Mouse (Mus musculus): Measurements from ENCODE around the gene Pdzd7.

Gene Pdzd7

DNA sequence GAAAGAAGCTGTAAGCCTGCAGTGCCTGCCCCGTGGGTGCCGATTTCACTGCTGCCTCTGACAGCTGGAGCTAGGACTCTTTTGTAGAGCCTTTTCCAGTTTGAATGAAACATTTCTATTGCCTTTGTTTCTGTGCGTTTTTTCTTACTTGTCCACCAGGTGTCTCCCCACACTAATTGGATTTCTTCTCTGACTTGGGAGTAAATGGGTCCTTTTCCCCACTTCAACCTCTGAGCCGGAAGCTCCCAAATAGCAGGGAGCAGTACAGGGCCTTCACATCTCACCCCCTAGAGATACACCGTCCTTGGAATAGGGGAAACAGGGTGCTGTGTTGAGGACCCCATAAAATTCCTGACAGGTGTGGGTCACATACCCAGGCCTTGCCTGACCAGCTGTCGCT, 32.9 kb downstream of the Pdzd7 start:
- peak in 1 of 2 experiments; percentile 22 for DNase-seq (ENCODE audit: low spot score in 2 of 2)

- DNase-seq (ENCODE audit: low spot score in 2 of 2) = no peak
These were observed 33.3 kb downstream of the Pdzd7 start for GRCm38 (mm10) chr19:45012219-45012618.

- no peak for DNase-seq (ENCODE audit: low spot score in 2 of 2)
These were observed 34.9 kb downstream of the Pdzd7 start for GRCm38 (mm10) chr19:45010646-45011045.

DNA sequence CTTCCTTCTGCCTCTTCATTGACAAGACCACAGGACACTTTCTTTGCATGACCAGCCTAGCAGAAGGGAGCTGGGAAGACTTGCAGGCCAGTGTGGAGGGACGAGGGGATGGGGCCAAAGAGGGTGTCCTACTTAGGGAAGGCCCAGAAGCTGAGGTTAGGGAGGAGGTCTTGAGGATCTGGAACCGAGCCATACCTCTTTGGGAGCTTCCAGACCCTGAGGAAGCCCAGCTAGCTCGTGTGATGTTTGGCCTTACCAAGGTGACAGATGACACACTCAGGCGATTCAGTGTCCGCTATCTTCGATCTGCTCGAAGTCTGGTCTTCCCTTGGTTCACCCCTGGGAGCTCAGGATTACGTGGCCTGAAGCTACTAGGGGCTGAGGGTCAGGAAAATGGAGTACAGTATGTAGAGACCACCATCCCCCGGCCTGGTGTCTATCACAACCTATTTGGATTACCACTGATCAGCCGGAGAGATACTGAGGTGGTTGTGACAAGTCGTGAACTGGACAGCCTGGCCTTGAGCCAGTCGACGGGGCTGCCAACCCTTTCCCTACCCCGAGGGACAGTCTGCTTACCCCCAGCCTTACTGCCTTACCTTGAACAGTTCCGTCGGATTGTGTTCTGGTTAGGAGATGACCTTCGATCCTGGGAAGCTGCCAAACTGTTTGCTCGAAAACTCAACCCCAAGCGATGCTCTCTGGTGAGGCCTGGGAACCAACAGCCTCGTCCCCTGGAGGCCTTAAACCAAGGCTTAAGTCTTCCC, 37.9 kb downstream of the Pdzd7 start:
- DNase-seq (ENCODE audit: low spot score in 2 of 2) = no peak

DNA sequence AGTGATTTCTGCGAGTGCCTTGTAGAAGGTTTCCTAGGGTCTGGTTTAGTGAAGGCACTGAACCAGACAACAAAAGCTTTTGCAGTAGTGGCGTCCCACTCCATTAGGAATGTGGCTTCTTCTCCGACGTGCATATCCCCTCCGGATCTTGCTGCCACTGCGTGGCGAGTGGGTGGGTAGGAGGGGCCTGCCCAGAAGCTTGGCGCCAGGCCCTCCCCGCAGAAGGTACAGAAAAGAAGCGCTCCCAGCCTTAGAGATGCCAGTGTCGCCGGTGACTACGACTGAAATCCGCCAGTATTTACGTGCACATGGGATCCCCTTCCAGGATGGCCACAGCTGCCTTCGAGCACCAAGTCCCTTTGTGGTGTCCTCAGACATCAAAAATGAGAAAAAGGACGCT, 38.5 kb downstream of the Pdzd7 start:
- DNase-seq (ENCODE audit: low spot score in 2 of 2) = no peak

DNA sequence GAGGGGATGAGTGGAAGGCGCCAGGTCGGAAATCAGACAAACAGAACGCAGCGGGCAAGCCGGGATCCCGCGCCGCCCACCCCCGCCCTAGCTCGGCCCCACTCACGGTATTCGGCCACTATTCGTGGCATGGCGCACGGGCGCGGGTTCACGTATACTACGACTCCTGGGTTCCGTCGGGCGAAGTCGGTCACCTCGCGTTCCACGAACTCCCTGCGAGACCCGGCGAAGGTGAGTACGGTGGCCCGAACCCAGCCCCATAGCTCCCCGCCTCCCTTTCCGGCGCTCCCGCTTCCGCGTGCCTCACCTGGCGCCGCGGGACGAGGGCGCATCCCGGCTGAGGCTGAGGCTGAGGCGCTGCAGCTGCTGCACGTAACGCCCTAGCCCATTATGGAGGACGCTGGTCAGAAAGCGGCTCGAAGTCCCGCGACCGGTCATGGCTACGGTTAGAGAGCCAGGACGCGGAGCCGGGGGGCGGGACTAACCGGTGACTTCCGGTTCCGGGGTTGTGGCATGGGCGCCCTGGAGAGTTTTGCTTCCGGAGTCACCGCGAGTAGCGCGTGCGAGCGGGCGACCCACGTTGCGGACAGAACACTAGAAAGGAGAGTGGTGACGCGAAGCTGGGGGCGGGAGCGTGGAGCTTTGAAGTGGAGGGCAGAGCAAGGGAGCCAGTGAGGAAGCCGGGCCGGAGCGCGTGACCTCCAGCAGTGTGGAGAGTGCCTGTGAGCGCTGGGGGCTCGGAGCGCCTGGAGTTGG, 39.4 kb downstream of the Pdzd7 start, which contains the start of gene Mrpl43:
Gene Mrpl43, minus strand, starts transcription at position 486 of the 756 bp plus-strand sequence.
- peak; percentile 93 to 95 for DNase-seq (ENCODE audit: low spot score in 2 of 2)

DNA sequence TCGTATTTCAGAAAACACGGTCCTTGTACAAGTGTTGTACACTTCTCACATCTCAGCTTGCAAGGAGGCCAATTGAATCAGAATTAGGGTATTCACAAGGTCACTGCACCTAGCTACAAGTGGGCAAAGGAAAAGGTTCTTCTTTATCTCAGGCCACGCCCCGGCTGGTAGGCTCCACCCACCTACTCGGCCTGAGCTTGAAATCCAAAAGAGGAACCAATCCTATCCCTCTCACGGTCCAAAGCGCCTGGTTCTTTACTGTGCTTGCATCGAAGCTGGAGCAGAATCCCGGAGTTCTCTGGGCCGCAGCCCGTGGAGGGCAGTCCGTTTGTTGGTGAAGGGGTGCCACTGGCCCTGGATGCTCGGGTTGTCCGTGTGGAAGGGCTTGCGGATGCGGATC, 40.1 kb downstream of the Pdzd7 start, which contains the start of gene Twnk:
Gene Twnk, plus strand, starts transcription at position 220 of the 400 bp plus-strand sequence.
- DNase-seq (ENCODE audit: low spot score in 2 of 2) = peak in 1 of 2 experiments; percentile 50

GRCm38 (mm10) chr19:45003740-45004516, 41.6 kb downstream of the Pdzd7 start:
- DNase-seq (ENCODE audit: low spot score in 2 of 2) = no peak

DNA sequence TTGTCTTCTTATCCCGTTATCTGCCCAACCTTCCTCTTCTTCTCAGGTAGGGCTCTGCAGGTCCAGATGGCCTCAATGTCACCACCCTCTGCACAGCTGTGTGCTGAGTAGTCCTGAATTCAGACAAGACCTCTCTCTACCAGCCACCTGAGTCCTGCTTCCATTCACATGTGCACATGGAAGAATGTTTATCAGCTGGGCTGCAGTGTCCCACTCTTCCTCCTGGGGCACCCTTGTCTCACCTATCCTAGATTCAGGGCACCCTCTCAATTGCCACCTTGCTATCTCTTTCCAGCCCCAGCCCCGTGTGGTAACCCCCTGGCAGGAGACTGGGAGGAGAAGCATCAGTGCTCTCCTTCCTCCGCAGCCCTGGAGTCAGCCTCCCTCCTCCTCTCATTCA, 43.2 kb downstream of the Pdzd7 start:
- DNase-seq (ENCODE audit: low spot score in 2 of 2) = no peak

- no peak for DNase-seq (ENCODE audit: low spot score in 2 of 2)
These were observed 45.9 kb downstream of the Pdzd7 start for GRCm38 (mm10) chr19:44999647-45000046.

- DNase-seq (ENCODE audit: low spot score in 2 of 2) = no peak
These were observed 47.7 kb downstream of the Pdzd7 start for GRCm38 (mm10) chr19:44997786-44998185.

DNA sequence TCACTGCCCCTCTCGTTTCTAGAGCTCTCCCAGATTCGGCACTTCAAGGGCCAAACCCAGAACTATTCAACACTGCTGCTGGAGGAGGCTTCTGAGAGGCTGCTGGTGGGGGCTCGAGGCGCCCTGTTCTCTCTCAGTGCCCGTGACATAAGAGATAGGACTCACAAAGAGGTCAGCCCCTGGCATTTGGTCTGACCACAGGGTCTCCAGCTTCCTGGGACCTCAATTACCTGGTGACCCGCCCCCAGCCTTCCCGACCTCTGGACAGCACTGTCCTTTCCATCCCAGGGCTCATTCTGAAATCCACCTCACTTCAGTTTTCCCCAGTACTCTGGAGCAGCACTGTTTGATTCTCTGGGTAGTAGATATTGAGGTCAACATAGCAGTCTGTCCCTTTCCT, 52.8 kb downstream of the Pdzd7 start:
- no peak for DNase-seq (ENCODE audit: low spot score in 2 of 2)

DNA sequence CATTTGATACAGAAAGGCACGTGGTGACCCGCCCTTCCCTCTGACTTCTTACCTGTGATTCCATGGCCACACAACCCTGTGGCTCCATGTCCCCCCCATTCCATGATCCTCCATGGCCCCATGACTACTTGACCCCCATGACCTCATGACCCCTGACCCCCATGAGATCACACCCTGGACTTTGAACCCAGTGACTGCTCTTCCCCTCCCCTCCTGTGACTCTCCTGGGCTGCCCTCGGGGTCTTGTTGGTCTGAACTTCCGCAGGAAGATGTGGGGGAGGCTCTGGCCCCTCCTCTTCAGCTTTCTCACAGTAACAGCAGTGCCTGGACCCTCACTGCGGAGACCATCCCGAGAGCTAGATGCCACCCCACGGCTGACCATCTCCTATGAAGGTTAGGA, 53.3 kb downstream of the Pdzd7 start:
- no peak for DNase-seq (ENCODE audit: low spot score in 2 of 2)

DNA sequence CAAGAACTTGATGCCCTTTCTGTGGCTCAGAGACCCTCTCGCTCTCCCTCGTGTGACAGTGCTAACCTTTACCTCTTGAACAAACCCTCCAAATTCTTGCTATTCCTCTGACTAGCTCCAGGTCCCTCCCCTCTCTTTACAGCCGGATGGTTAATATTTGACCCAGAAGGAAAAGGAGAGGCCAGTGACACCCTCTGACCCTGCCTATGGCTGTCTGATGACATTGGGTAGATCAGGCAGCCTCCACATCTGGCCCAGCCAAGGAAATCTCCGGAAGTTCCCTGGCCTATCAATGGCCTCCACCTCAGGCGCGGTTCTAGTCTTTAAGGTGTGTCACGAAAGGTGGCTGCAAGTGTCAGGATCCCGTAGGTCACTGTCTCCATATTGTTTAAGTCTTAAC, 54.5 kb downstream of the Pdzd7 start:
- DNase-seq (ENCODE audit: low spot score in 2 of 2) = no peak

GRCm38 (mm10) chr19:44989567-44990495, 55.7 kb downstream of the Pdzd7 start:
- DNase-seq (ENCODE audit: low spot score in 2 of 2) = no peak

DNA sequence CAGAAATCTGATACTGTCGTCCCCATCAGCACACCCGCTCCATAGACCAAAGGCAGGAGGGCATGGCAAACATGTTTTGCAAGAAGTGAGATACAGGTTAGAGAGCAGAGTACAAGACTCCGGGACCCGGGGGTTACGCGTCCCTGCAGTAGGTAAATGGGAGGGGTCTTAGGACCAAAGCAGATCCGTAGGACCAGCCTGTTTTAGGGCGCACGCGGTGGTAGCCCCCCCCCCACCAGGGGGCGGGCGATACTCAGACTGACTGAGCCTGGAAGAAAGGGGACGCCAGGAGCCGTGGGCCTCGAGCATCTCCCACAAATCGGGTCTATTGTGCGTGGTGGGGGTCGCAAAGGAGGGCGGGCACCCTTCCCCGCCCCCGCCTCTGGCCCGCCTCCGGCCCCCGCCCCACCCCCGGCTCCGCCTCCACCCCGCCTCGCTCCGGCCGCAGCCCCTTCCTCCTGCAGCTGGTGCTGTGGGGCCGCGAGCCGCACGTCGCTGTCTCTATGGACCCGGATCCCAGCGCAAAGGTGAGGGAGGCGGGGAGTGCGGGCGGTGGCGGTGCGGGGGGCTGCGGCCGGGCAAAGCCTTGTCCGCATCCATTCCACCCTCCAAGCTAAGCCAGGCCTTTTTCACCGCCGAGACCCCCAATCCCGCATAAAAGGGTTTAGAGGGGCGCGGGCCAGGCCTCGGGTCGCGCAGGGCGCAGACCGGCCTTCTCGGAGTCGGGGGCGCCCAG, 56.5 kb downstream of the Pdzd7 start, which contains the start of gene Sema4g:
Gene Sema4g, plus strand, starts transcription at position 271 of the 736 bp plus-strand sequence.
- no peak for DNase-seq (ENCODE audit: low spot score in 2 of 2)

- DNase-seq (ENCODE audit: low spot score in 2 of 2) = no peak
These were observed 57.2 kb downstream of the Pdzd7 start for GRCm38 (mm10) chr19:44988321-44988720.

DNA sequence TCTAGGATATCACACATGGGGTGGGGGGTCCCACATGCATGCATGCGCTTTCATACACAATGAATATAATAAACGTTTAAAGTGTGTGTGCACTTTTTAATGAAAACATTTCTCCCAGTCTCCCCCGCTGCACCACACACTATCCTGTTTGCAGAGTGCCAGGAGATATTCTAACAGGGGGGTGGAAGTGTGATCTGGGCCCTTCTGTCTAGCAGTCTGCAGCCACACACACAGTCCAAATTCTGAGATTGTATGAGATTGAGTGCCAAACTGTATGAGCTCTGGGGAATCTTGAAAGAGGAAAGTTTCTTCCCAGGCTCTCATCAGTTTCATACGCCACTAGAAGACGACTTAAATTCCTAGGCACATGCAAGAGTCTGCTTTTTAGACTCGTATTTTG, 57.7 kb downstream of the Pdzd7 start:
- DNase-seq (ENCODE audit: low spot score in 2 of 2) = no peak

- DNase-seq (ENCODE audit: low spot score in 2 of 2) = no peak
These were observed 58.5 kb downstream of the Pdzd7 start for GRCm38 (mm10) chr19:44987004-44987403.
